Mouse (Mus musculus) CH12.LX (cell line): ENCODE measurements around the gene Fhl3. TPM values are rescaled to one million over a fixed set of nuclear protein-coding genes. Genes with fewer than 3 reads are reported as not detected.

ENCODE experiments used
- DNase-seq: peaks from one replicate; pipeline ENCODE4 v3.0.0-alpha.2; 2013; ENCODE audit errors: extremely low read depth
- H3K27ac ChIP-seq: 2 replicates; pipeline ENCODE4 v1.5.1; 2012; ENCODE audit warnings: low read depth, mild to moderate bottlenecking, control low read depth, moderate library complexity; ENCODE audit not compliant: insufficient read depth
- H3K27me3 ChIP-seq: replicated peaks from 2 replicates; pipeline ENCODE3; 2012; ENCODE audit warnings: inconsistent platforms
- H3K36me3 ChIP-seq, 2 experiments: replicated peaks in 1 of 2; 2 replicates each; pipeline versions ENCODE3 to v1.6.1; 2012; ENCODE audit warnings: inconsistent platforms in 1 of 2, low read length in 1 of 2, mild to moderate bottlenecking in 1 of 2, mixed read lengths in 1 of 2, moderate library complexity in 1 of 2; ENCODE audit not compliant: control insufficient read depth in 1 of 2, insufficient read depth in 1 of 2
- H3K4me1 ChIP-seq, 2 experiments: 2 replicates each; pipeline ENCODE4 v1.6.1; 2012; ENCODE audit warnings: inconsistent platforms in 1 of 2, moderate library complexity in 1 of 2; ENCODE audit not compliant: insufficient read depth in 2 of 2, control insufficient read depth in 1 of 2
- H3K4me2 ChIP-seq: 2 replicates; pipeline ENCODE4 v1.6.1; 2012; ENCODE audit warnings: low read depth, mild to moderate bottlenecking, control low read depth; ENCODE audit not compliant: poor library complexity, insufficient read depth, severe bottlenecking
- H3K4me3 ChIP-seq, 3 experiments: fragments of 150-350 bp in 1 of 3; sonication (generic) in 1 of 3; replicated peaks in 1 of 3; 2 replicates each; pipeline versions ENCODE3 to v1.5.1; 2011 to 2012; ENCODE audit warnings: low read depth in 2 of 3, low read length in 2 of 3, mild to moderate bottlenecking in 2 of 3, moderate library complexity in 2 of 3, control low read depth in 1 of 3, improper control_type of control experiment in 1 of 3, inconsistent platforms in 1 of 3, mixed read lengths in 1 of 3; ENCODE audit not compliant: poor library complexity in 1 of 3
- H3K79me2 ChIP-seq: replicated peaks from 2 replicates; pipeline ENCODE4 v1.6.1; 2012; ENCODE audit warnings: mild to moderate bottlenecking, moderate library complexity; ENCODE audit not compliant: control insufficient read depth, poor library complexity, insufficient read depth, severe bottlenecking; ENCODE audit errors: extremely low read depth
- H3K9ac ChIP-seq: 2 replicates; pipeline ENCODE4 v1.6.1; 2012; ENCODE audit warnings: low read depth, mild to moderate bottlenecking, control low read depth, moderate library complexity; ENCODE audit not compliant: insufficient read depth
- H3K9me3 ChIP-seq: replicated peaks from 2 replicates; pipeline ENCODE3; 2012; ENCODE audit warnings: low read length, inconsistent platforms, mixed read lengths
- BHLHE40 ChIP-seq: IDR thresholded peaks from 2 replicates; pipeline ENCODE4 v1.6.1; 2011; ENCODE audit warnings: mild to moderate bottlenecking, low read depth, low read length, improper control_type of control experiment
- CHD1 ChIP-seq: IDR thresholded peaks from 2 replicates; pipeline ENCODE4 v1.6.1; 2012; ENCODE audit warnings: low read depth, low read length, improper control_type of control experiment, inconsistent platforms
- CHD2 ChIP-seq: IDR thresholded peaks from 2 replicates; pipeline ENCODE4 v1.6.1; 2011; ENCODE audit warnings: low read length, improper control_type of control experiment
- CTCF ChIP-seq, 2 experiments: IDR thresholded peaks in 1 of 2; conservative IDR thresholded peaks in 1 of 2; 2 replicates each; pipeline ENCODE4 v1.5.1; 2011 to 2012; ENCODE audit warnings: low read depth in 2 of 2, low read length in 2 of 2, improper control_type of control experiment in 1 of 2, inconsistent platforms in 1 of 2, mild to moderate bottlenecking in 1 of 2, moderate library complexity in 1 of 2
- E2F4 ChIP-seq: IDR thresholded peaks from 2 replicates; pipeline ENCODE4 v1.6.1; 2011; ENCODE audit warnings: low read depth, low read length, improper control_type of control experiment; ENCODE audit not compliant: insufficient replicate concordance
- ELF1 ChIP-seq: IDR thresholded peaks from 2 replicates; pipeline ENCODE4 v1.6.1; 2014; ENCODE audit warnings: low read depth, mild to moderate bottlenecking, inconsistent platforms, low read length, improper control_type of control experiment
- EP300 ChIP-seq: IDR thresholded peaks from 2 replicates; pipeline ENCODE4 v1.6.1; 2011; ENCODE audit warnings: low read length, improper control_type of control experiment
- ETS1 ChIP-seq: conservative IDR thresholded peaks from 2 replicates; pipeline ENCODE4 v1.6.1; 2012; ENCODE audit warnings: low read depth, mild to moderate bottlenecking, inconsistent platforms, low read length, improper control_type of control experiment, moderate library complexity
- GABPA ChIP-seq: IDR thresholded peaks from 2 replicates; pipeline ENCODE4 v1.6.1; 2012; ENCODE audit warnings: low read depth, low read length, improper control_type of control experiment, inconsistent platforms; ENCODE audit not compliant: insufficient replicate concordance
- HCFC1 ChIP-seq: IDR thresholded peaks from 2 replicates; pipeline ENCODE4 v1.6.1; 2012; ENCODE audit warnings: low read depth, mild to moderate bottlenecking, inconsistent platforms, low read length, improper control_type of control experiment
- IRF4 ChIP-seq: IDR thresholded peaks from 2 replicates; pipeline ENCODE4 v1.6.1; 2014; ENCODE audit warnings: low read depth, mild to moderate bottlenecking, inconsistent platforms, low read length, improper control_type of control experiment
- JUN ChIP-seq: IDR thresholded peaks from 2 replicates; pipeline ENCODE4 v1.6.1; 2011; ENCODE audit warnings: low read depth, mild to moderate bottlenecking, low read length, improper control_type of control experiment, moderate library complexity; ENCODE audit not compliant: insufficient read depth
- JUND ChIP-seq: conservative IDR thresholded peaks from 2 replicates; pipeline ENCODE4 v1.6.1; 2011; ENCODE audit warnings: low read depth, low read length, improper control_type of control experiment
- KAT2A ChIP-seq: IDR thresholded peaks from 2 replicates; pipeline ENCODE4 v1.6.1; 2012; ENCODE audit warnings: low read length, improper control_type of control experiment, inconsistent platforms; ENCODE audit not compliant: insufficient replicate concordance
- MAFK ChIP-seq: IDR thresholded peaks from 2 replicates; pipeline ENCODE4 v1.6.1; 2011; ENCODE audit warnings: low read length, improper control_type of control experiment; ENCODE audit not compliant: insufficient replicate concordance
- MAX ChIP-seq: IDR thresholded peaks from 2 replicates; pipeline ENCODE4 v1.6.1; 2011; ENCODE audit warnings: low read length, improper control_type of control experiment
- MAZ ChIP-seq: IDR thresholded peaks from 2 replicates; pipeline ENCODE4 v1.6.1; 2012; ENCODE audit warnings: low read depth, mild to moderate bottlenecking, inconsistent platforms, low read length, improper control_type of control experiment, moderate library complexity
- MEF2A ChIP-seq: IDR thresholded peaks from 2 replicates; pipeline ENCODE4 v1.6.1; 2014; ENCODE audit warnings: low read depth, mild to moderate bottlenecking, inconsistent platforms, low read length, improper control_type of control experiment, borderline replicate concordance
- MXI1 ChIP-seq: IDR thresholded peaks from 2 replicates; pipeline ENCODE4 v1.6.1; 2011; ENCODE audit warnings: mild to moderate bottlenecking, low read depth, low read length, improper control_type of control experiment
- MYC ChIP-seq: IDR thresholded peaks from 2 replicates; pipeline ENCODE4 v1.6.1; 2011; ENCODE audit warnings: low read depth, mild to moderate bottlenecking, improper control_type of control experiment, low read length
- NELFE ChIP-seq: IDR thresholded peaks from 2 replicates; pipeline ENCODE4 v1.6.1; 2011; ENCODE audit warnings: low read depth, low read length, improper control_type of control experiment
- NRF1 ChIP-seq: IDR thresholded peaks from 2 replicates; pipeline ENCODE4 v1.6.1; 2014; ENCODE audit warnings: low read depth, mild to moderate bottlenecking, inconsistent platforms, low read length, improper control_type of control experiment, moderate library complexity
- PAX5 ChIP-seq: IDR thresholded peaks from 2 replicates; pipeline ENCODE4 v1.6.1; 2012; ENCODE audit warnings: low read length, inconsistent platforms, mixed read lengths
- POLR2A ChIP-seq: IDR thresholded peaks from 2 replicates; pipeline ENCODE4 v1.6.1; 2011; ENCODE audit warnings: low read depth, mild to moderate bottlenecking, improper control_type of control experiment, low read length
- POLR2AphosphoS2 ChIP-seq: IDR thresholded peaks from 2 replicates; pipeline ENCODE4 v1.6.1; 2011; ENCODE audit warnings: low read depth, low read length, improper control_type of control experiment
- RAD21 ChIP-seq: IDR thresholded peaks from 2 replicates; pipeline ENCODE4 v1.6.1; 2011; ENCODE audit warnings: low read depth, mild to moderate bottlenecking, low read length, improper control_type of control experiment, moderate library complexity
- RCOR1 ChIP-seq: conservative IDR thresholded peaks from 2 replicates; pipeline ENCODE4 v1.6.1; 2012; ENCODE audit warnings: low read depth, mild to moderate bottlenecking, inconsistent platforms, low read length, improper control_type of control experiment
- SIN3A ChIP-seq: IDR thresholded peaks from 2 replicates; pipeline ENCODE4 v1.6.1; 2012; ENCODE audit warnings: low read length, improper control_type of control experiment, inconsistent platforms
- SMC3 ChIP-seq: IDR thresholded peaks from 2 replicates; pipeline ENCODE4 v1.6.1; 2011; ENCODE audit warnings: low read depth, low read length, improper control_type of control experiment
- TBP ChIP-seq: conservative IDR thresholded peaks from 2 replicates; pipeline ENCODE4 v1.6.1; 2011; ENCODE audit warnings: low read depth, low read length, improper control_type of control experiment
- TCF12 ChIP-seq: IDR thresholded peaks from 2 replicates; pipeline ENCODE4 v1.6.1; 2014; ENCODE audit warnings: low read depth, mild to moderate bottlenecking, inconsistent platforms, low read length, improper control_type of control experiment
- UBTF ChIP-seq: IDR thresholded peaks from 2 replicates; pipeline ENCODE4 v1.6.1; 2012; ENCODE audit warnings: low read depth, mild to moderate bottlenecking, inconsistent platforms, low read length, improper control_type of control experiment, moderate library complexity
- USF1 ChIP-seq: IDR thresholded peaks from 2 replicates; pipeline ENCODE4 v1.6.1; 2014; ENCODE audit warnings: low read depth, mild to moderate bottlenecking, inconsistent platforms, low read length, improper control_type of control experiment
- USF2 ChIP-seq: conservative IDR thresholded peaks from 2 replicates; pipeline ENCODE4 v1.6.1; 2011; ENCODE audit warnings: low read depth, low read length, improper control_type of control experiment
- ZC3H11A ChIP-seq: IDR thresholded peaks from 2 replicates; pipeline ENCODE4 v1.6.1; 2012; ENCODE audit warnings: low read depth, mild to moderate bottlenecking, inconsistent platforms, low read length, improper control_type of control experiment
- ZKSCAN1 ChIP-seq: IDR thresholded peaks from 2 replicates; pipeline ENCODE4 v1.6.1; 2012; ENCODE audit warnings: low read depth, inconsistent platforms, low read length, improper control_type of control experiment, borderline replicate concordance
- ZMIZ1 ChIP-seq: IDR thresholded peaks from 2 replicates; pipeline ENCODE4 v1.6.1; 2012; ENCODE audit warnings: low read depth, mild to moderate bottlenecking, inconsistent platforms, low read length, improper control_type of control experiment
- ZNF384 ChIP-seq: IDR thresholded peaks from 2 replicates; pipeline ENCODE4 v1.6.1; 2012; ENCODE audit warnings: low read depth, low read length, improper control_type of control experiment, inconsistent platforms
- dilution Hi-C: fragments of 300-500 bp; cut with MboI; formaldehyde crosslinking; loops from 2 replicates; pipeline ENCODE4 v1.14.3; 2020; ENCODE audit warnings: low sequenced_read_pairs; ENCODE audit not compliant: extremely low pct_unique_long_range_greater_than_20kb, extremely low pct_ligation_motif_present
- in situ Hi-C: fragments of 300-500 bp; cut with MboI; formaldehyde crosslinking; loops from 3 replicates; pipeline ENCODE4 v1.14.3; 2019; ENCODE audit warnings: low sequenced_read_pairs, low pct_ligation_motif_present, low pct_unique_long_range_greater_than_20kb, mixed read lengths
- polyA plus RNA-seq: library from polyadenylated mRNA; unstranded; fragments of >175 nt; gene quantifications from 2 replicates; pipeline ENCODE4 v1.2.1, GENCODE M21; 2012; ENCODE audit warnings: low read depth; ENCODE audit not compliant: insufficient read length
- total RNA-seq, 2 experiments: library from RNA; depleted of rRNA; stranded (reverse); fragments of 300-350 nt in 1 of 2; fragments of >200 nt in 1 of 2; gene quantifications; 2 replicates each; pipeline ENCODE4 v1.2.3; 2012 to 2014

The Fhl3 gene
- total and polyA plus RNA-seq, 3 experiments = 4.1 to 20.8 (median 10.8) TPM

DNA sequence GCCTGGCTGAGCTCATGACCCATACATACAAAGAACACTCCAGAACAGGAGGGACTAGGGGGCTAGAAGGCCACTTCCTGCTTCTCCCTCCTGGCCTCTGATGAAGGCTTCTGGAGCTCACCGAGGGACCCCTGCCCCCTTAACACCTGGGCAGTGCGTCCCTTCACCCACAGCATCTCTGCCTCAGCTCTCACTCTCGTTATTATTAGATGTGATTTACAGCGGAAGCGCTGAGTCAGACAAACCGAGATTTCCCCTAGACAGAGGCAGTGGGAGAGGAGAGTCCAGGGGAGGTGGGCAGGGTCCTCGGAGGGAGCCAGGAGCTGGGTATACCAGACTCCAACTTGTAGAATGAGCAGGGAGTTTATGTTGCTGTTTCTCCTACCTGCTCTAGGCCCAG, 28.9 kb upstream of the Fhl3 start:
- Histone ChIP-seq H3K27ac (no peak overlapping the region), H3K9me3 (no peaks in the 10 kb centered on the region), H3K27me3 (peaks cover 14% of the 10 kb centered on the region), H3K79me2 (no peaks in the 10 kb centered on the region), H3K36me3 (peaks cover 5 to 19% of the 10 kb centered on the region in 2 experiments), H3K4me2 (peak overlapping the region; percentile 46), H3K9ac (no peak overlapping the region), H3K4me3 (no peak overlapping the region), H3K4me1 (peaks cover 14 to 36% of the 10 kb centered on the region in 2 experiments)
- DNase-seq = no peak
- TF ChIP-seq HCFC1 = no peak
- no peak; the same call in 1 of the 2 replicates for TF ChIP-seq MEF2A
- TF ChIP-seq SIN3A = no peak
- peak; percentile 59; the same call in 1 of the 2 replicates for TF ChIP-seq CHD2
- TF ChIP-seq USF2 = no peak
- no peak for TF ChIP-seq MAZ
- TF ChIP-seq MYC = no peak
- TF ChIP-seq PAX5 = no peak
- peak; percentile 84 for TF ChIP-seq IRF4
- TF ChIP-seq ZNF384 = no peak
- no peak for TF ChIP-seq ZMIZ1
- peak; percentile 46 for TF ChIP-seq ELF1
- TF ChIP-seq EP300 = peak; percentile 64; the same call in 1 of the 2 replicates
- no peak for TF ChIP-seq KAT2A
- TF ChIP-seq NRF1 = no peak; the same call in 1 of the 2 replicates
- TF ChIP-seq MAFK = peak; percentile 82
- TF ChIP-seq TCF12 = peak; percentile 75
- no peak for TF ChIP-seq TBP
- TF ChIP-seq CTCF (conservative IDR thresholded peaks at IDR 0.05 in 1 of 2, IDR thresholded peaks at IDR 0.05 in 1 of 2; ENCODE audit: low read depth in 2 of 2, low read length in 2 of 2) = no peak
- no peak for TF ChIP-seq JUN
- no peak for TF ChIP-seq UBTF
- TF ChIP-seq E2F4 = no peak
- no peak for TF ChIP-seq USF1
- TF ChIP-seq MAX = no peak
- TF ChIP-seq GABPA = no peak
- no peak for TF ChIP-seq CHD1
- no peak for TF ChIP-seq POLR2A
- no peak for TF ChIP-seq MXI1
- no peak for TF ChIP-seq NELFE
- 0 out of 2 replicates have a peak, but pooled peaks have one; percentile 27 for TF ChIP-seq RCOR1
- TF ChIP-seq SMC3 = no peak
- TF ChIP-seq BHLHE40 = no peak
- TF ChIP-seq ETS1 = peak; percentile 44
- TF ChIP-seq POLR2AphosphoS2 = no peak
- TF ChIP-seq ZC3H11A = no peak
- no peak for TF ChIP-seq ZKSCAN1
- peak; percentile 21; the same call in 1 of the 2 replicates for TF ChIP-seq JUND
- TF ChIP-seq RAD21 = no peak
- in situ Hi-C loops (loop anchor here (10.0 kb wide), 2 partner anchors 447 to 727 kb away; no protein-coding TSS in a partner anchor), dilution Hi-C loops (no loop called here)
